Mouse (Mus musculus) lung, postnatal 0 days (tissue): ENCODE measurements at regions not wholly inside any gene's neighbourhood (a gene's known extent, or its start where the extent isn't known, plus 50 kb on each side); places are given as distances from the start of the nearest gene placed in this dataset.

ENCODE experiments used
- ATAC-seq: fragments of 200-750 bp; cut with Nextera tagmentation; 2 replicates; pipeline ENCODE4 v1.8.0; 2017; ENCODE audit warnings: moderate library complexity
- DNase-seq: peaks from one replicate; pipeline ENCODE4 v3.0.0-alpha.2; 2016; ENCODE audit warnings: low spot score
- H3K27ac ChIP-seq: fragments of 300-500 bp; sonication (generic); 2 replicates; pipeline ENCODE4 v1.5.1; 2014; ENCODE audit warnings: antibody characterized with exemption, mild to moderate bottlenecking, low read length, mixed read lengths
- H3K27me3 ChIP-seq: fragments of 300-500 bp; sonication (generic); replicated peaks from 2 replicates; pipeline ENCODE4 v1.6.1; 2014; ENCODE audit warnings: low read length, mixed read lengths; ENCODE audit not compliant: insufficient read depth
- H3K36me3 ChIP-seq: fragments of 300-500 bp; sonication (generic); 2 replicates; pipeline ENCODE4 v1.6.1; 2014; ENCODE audit warnings: low read length, mixed read lengths; ENCODE audit not compliant: insufficient read depth
- H3K4me1 ChIP-seq: fragments of 300-500 bp; sonication (generic); 2 replicates; pipeline ENCODE4 v1.6.1; 2014; ENCODE audit warnings: antibody characterized with exemption, low read depth, low read length, mixed read lengths; ENCODE audit not compliant: insufficient read depth
- H3K4me2 ChIP-seq: fragments of 300-500 bp; sonication (generic); replicated peaks from 2 replicates; pipeline ENCODE4 v1.6.1; 2014; ENCODE audit warnings: low read depth, mild to moderate bottlenecking, low read length, moderate library complexity, mixed read lengths
- H3K4me3 ChIP-seq: fragments of 300-500 bp; sonication (generic); 2 replicates; pipeline ENCODE4 v1.5.1; 2014; ENCODE audit warnings: low read depth, low read length
- H3K9ac ChIP-seq: fragments of 300-500 bp; sonication (generic); replicated peaks from 2 replicates; pipeline ENCODE4 v1.6.1; 2014; ENCODE audit warnings: low read depth, mild to moderate bottlenecking
- H3K9me3 ChIP-seq: fragments of 300-500 bp; sonication (generic); 2 replicates; pipeline ENCODE4 v1.6.1; 2016; ENCODE audit warnings: low read length, mixed read lengths
- CTCF ChIP-seq: IDR thresholded peaks from 2 replicates; pipeline ENCODE4 v1.5.1; 2016; ENCODE audit warnings: antibody characterized with exemption, mild to moderate bottlenecking
- EP300 ChIP-seq: IDR thresholded peaks from 2 replicates; pipeline ENCODE4 v1.6.1; 2016; ENCODE audit warnings: antibody characterized with exemption, mild to moderate bottlenecking, control low read depth
- WGBS: fragments of 180-500 bp; shearing (Covaris S2); extraction: QIAGEN DNeasy Blood & Tissue Kit; methylation state at CpG from one replicate; pipeline ENCODE4 v1.1.7; 2014; 5-methylcytosine and 5-hydroxymethylcytosine counted together

DNA sequence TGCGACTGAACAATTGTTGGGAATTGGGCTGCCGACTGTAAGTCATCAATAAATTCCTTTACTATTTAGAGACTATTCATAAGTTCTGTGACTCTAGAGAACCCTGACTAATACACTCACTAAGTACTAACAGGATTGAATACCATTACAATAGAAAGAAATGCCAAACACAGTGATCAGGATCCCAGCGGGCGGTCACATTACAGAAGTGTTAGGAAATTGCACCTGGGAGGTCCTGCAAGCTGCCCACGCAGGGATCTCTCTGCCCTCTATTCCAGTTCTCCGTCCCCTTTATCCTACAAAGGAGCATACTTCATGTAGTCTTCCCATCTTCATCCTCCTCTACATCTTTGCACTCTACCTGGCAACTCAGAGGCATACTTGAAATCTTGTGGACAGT, 581.5 kb downstream of the Tns3 start:
- WGBS: 85% methylated on average over 4 of the region's 6 CpGs
- DNase-seq (no peak), ATAC-seq (no peak)
- H3K9me3 ChIP-seq: no peaks in the 10 kb centered on the region
- H3K27me3 ChIP-seq: no peaks in the 10 kb centered on the region
- no peak overlapping the region for H3K27ac ChIP-seq
- no peaks in the 10 kb centered on the region for H3K36me3 ChIP-seq
- TF ChIP-seq EP300: no peak
- TF ChIP-seq CTCF: no peak
- H3K9ac ChIP-seq: no peak overlapping the region
- H3K4me3 ChIP-seq: no peak overlapping the region
- no peaks in the 10 kb centered on the region for H3K4me1 ChIP-seq
- no peak overlapping the region for H3K4me2 ChIP-seq

DNA sequence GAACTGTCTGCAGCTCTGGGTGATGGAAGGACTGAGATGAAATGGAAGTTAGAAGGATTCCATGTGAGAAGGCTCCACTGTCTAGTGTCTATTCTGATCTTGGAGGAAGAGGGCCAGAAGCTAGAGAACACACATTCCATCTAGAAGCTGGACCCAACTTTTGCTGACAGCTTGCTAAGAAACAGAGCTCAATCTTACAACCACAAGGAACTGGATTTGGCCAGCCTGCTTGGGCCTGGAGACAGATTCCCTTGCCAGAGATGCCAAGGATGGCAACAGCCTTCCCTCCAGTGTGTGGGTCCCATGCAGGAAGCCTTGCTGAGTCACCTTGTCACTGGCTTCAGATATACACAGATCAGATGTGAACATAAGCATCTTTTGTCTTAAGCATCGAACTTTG, 591.0 kb downstream of the Tns3 start:
- no peak overlapping the region for H3K27ac ChIP-seq
- H3K4me1 ChIP-seq: no peaks in the 10 kb centered on the region
- no peak for TF ChIP-seq CTCF
- no peak for TF ChIP-seq EP300
- no peaks in the 10 kb centered on the region for H3K9me3 ChIP-seq
- ATAC-seq: no peak
- H3K4me3 ChIP-seq: no peak overlapping the region
- no peak overlapping the region for H3K9ac ChIP-seq
- no peaks in the 10 kb centered on the region for H3K27me3 ChIP-seq
- no peak overlapping the region for H3K4me2 ChIP-seq
- no peaks in the 10 kb centered on the region for H3K36me3 ChIP-seq
- 63% methylated on average over 1 of the region's 1 CpGs for WGBS
- DNase-seq: no peak

DNA sequence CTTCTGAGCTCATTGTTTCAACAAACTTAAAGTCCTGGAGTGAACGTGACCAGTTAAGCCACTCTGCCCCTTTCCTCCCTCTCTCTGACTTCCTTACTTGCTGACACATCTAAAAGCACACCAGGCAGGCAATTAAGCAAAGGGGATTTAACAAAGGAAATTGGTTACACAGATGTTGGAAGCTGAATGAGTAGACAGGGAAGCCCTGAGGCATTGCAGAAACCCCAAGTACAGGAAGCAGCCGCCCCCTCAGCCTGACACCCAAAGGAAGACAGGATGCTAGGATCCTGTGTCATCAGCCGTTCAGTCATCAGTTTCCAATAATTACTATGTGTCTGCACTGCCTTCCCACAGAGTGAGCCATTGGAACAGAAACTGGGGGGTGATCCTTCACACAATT, 595.5 kb downstream of the Tns3 start:
- no peak overlapping the region for H3K9ac ChIP-seq
- 32% methylated on average over 3 of the region's 3 CpGs for WGBS
- no peak overlapping the region for H3K4me2 ChIP-seq
- no peaks in the 10 kb centered on the region for H3K9me3 ChIP-seq
- no peaks in the 10 kb centered on the region for H3K36me3 ChIP-seq
- ATAC-seq (no peak), DNase-seq (peak; percentile 9)
- H3K27me3 ChIP-seq: no peaks in the 10 kb centered on the region
- no peak for TF ChIP-seq EP300
- no peak for TF ChIP-seq CTCF
- H3K4me1 ChIP-seq: no peaks in the 10 kb centered on the region
- no peak overlapping the region for H3K4me3 ChIP-seq
- no peak overlapping the region for H3K27ac ChIP-seq

DNA sequence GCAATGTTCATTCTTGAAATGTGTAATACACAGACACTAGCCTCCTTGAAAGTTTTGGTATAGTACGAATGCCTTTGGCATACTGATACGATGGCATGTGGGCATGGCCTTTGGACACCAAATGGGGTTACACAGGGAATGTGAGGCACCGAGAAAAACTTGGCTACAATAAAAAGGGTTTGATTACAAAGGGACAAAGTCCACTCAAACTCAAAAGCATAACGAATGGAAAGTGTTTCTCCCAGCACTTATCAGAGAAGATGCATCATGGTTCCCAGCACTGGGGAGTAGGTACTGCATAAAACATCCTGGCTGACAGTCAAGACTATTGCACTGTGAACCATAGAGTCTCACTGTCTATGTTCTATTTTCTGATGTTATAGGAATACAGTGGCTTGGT, 597.0 kb downstream of the Tns3 start:
- H3K4me1 ChIP-seq: no peaks in the 10 kb centered on the region
- H3K36me3 ChIP-seq: no peaks in the 10 kb centered on the region
- DNase-seq: no peak
- ATAC-seq: no peak
- no peak overlapping the region for H3K27ac ChIP-seq
- 84% methylated on average over 4 of the region's 4 CpGs for WGBS
- no peaks in the 10 kb centered on the region for H3K27me3 ChIP-seq
- H3K9me3 ChIP-seq: no peaks in the 10 kb centered on the region
- H3K4me3 ChIP-seq: no peak overlapping the region
- TF ChIP-seq EP300: no peak
- TF ChIP-seq CTCF: no peak
- no peak overlapping the region for H3K9ac ChIP-seq
- H3K4me2 ChIP-seq: no peak overlapping the region

GRCm38 (mm10) chr11:8065811-8066210, 598.5 kb downstream of the Tns3 start:
- 90% methylated on average over 5 of the region's 5 CpGs for WGBS

DNA sequence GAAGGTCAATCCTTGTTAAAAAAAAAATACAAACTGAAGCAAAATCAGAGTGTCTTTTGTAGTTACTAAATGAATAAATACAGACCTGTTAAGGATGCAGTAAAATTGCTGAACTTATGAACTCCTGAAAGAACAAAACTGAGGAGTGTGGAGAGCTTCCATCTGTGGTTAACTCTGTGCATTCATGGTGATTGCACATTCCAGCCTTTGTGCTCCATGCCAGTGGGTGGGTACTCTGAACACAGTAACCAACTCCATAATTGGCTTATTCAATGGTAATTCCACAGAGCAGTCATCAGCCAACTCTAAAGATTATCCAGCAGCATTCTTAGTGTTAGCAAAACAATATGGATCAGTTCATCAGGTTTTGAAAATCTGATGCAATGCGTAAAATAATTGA, 599.2 kb downstream of the Tns3 start:
- DNase-seq: no peak
- TF ChIP-seq CTCF: no peak
- no peak for TF ChIP-seq EP300
- ATAC-seq: no peak

More at GRCm38 (mm10) chr11:8065811-8066210, 598.5 kb downstream of the Tns3 start:
- Histone ChIP-seq H3K27me3 (no peaks in the 10 kb centered on the region), H3K4me2 (no peak overlapping the region), H3K4me1 (no peaks in the 10 kb centered on the region), H3K4me3 (no peak overlapping the region), H3K27ac (no peak overlapping the region), H3K9ac (no peak overlapping the region), H3K9me3 (no peaks in the 10 kb centered on the region), H3K36me3 (no peaks in the 10 kb centered on the region)
- DNase-seq: no peak
- TF ChIP-seq EP300: no peak
- no peak for TF ChIP-seq CTCF
- no peak for ATAC-seq

GRCm38 (mm10) chr11:8061989-8062388, 602.3 kb downstream of the Tns3 start:
- no peak for DNase-seq
- no peak for ATAC-seq
- Histone ChIP-seq H3K4me2 (no peak overlapping the region), H3K4me3 (no peak overlapping the region), H3K9ac (no peak overlapping the region), H3K4me1 (no peaks in the 10 kb centered on the region), H3K27ac (no peak overlapping the region), H3K9me3 (no peaks in the 10 kb centered on the region), H3K27me3 (no peaks in the 10 kb centered on the region), H3K36me3 (no peaks in the 10 kb centered on the region)
- TF ChIP-seq EP300: no peak
- TF ChIP-seq CTCF: no peak
- 80% methylated on average over 3 of the region's 3 CpGs for WGBS

More for the DNA sequence above, 599.2 kb downstream of the Tns3 start:
- Histone ChIP-seq H3K27ac (no peak overlapping the region), H3K4me1 (no peaks in the 10 kb centered on the region), H3K4me3 (no peak overlapping the region), H3K36me3 (no peaks in the 10 kb centered on the region), H3K27me3 (no peaks in the 10 kb centered on the region), H3K9me3 (no peaks in the 10 kb centered on the region), H3K4me2 (no peak overlapping the region), H3K9ac (no peak overlapping the region)
- 84% methylated on average over 1 of the region's 1 CpGs for WGBS
